Mouse (Mus musculus): ENCODE results near the gene Baz2b. TPM values are rescaled to one million over a fixed set of nuclear protein-coding genes. Genes with fewer than 3 reads are reported as not detected.
"Not testable (repeated sequence)": the region's sequence is repeated elsewhere in the genome, so short reads cannot be mapped to it uniquely, and the experiment has no call there.

Baz2b gene
- total RNA-seq, 1 experiment from 2014 or later, result 143 TPM

DNA sequence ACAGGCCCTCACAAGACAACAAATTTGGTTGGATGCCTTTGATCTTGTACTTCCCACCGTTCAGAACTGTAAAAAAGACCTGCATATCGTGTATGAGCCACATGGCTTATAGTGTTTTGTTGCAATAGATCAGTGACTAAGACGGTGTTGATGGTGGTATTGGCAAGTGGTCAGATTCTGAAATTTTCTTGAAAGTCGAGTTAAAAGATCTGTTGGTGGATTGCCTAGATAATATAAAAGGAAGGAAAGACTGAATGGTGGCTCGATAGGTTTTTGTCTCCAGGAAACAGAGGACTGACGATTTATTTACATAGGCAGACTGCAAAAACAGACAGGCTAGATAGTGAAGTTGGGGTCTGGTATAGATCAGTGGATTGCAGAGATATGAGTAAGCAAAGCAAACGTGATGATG, 70.9 kb downstream of the Baz2b start:
- ATAC-seq (replicated peaks; ENCODE audit: low read depth, poor library complexity, severe bottlenecking), result peak; percentile 40

DNA sequence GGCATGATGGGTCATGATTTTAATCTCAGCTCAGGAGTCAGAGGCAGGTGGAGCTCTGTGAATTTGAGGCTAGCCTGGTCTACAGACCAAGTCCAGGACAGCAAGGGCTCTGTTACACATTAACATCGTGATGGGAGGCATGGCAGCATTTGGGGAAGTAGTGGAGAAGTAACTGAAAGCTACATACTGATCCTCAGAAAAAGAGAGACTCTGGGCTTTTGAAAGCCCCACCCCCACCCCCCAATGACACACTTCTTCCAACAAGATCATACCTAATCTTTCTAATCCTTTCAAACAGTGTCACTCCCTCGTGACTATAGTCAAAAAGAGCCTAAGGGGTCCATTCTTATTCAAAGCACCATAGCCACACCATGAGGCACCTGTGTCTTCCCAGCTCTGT, 73.8 kb downstream of the Baz2b start:
- ATAC-seq (replicated peaks; ENCODE audit: low read depth, poor library complexity, severe bottlenecking), result 0 out of 2 replicates have a peak, but pooled peaks have one; percentile 31

DNA sequence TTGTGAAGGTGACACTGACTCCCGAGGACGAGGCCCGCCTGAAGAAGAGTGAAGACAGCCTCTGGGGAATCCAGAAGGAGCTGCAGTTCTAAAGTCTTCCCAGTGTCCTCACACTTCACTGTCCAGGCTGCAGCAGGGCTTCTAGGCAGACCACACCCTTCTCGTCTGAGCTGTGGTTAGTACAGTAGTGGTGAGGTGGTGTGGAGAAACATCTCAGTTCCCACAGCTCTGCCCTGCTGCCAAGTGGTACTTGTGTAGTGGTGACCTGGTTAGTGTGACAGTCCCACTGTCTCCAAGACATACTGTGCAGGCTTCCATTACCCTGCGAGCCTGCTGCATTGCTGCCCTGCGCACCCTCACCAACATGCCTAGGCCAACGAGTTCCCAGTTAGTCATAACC, 74.7 kb downstream of the Baz2b start:
- ATAC-seq (replicated peaks; ENCODE audit: low read depth, poor library complexity, severe bottlenecking), result not testable (repeated sequence)

DNA sequence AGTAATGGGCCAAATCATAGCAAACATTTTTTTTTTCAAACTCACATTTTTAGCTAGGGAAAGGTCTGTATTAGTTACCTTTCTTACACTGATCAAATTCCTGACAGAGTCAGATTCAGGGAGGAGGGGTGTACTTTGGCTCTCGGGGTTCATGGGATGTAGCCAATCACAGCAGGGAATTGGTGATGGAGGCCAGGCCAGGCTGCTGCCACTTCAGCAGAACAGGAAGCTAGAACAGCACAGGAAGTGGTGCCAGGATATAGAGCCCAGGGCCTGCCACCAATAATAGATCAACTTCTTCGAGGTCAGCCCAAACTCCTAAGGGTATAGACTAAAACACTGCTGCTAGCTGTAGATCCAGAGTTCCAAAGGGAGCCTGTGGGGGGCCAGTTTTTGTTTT, 76.6 kb downstream of the Baz2b start:
- peak; percentile 53 for ATAC-seq (replicated peaks; ENCODE audit: low read depth, poor library complexity, severe bottlenecking)

DNA sequence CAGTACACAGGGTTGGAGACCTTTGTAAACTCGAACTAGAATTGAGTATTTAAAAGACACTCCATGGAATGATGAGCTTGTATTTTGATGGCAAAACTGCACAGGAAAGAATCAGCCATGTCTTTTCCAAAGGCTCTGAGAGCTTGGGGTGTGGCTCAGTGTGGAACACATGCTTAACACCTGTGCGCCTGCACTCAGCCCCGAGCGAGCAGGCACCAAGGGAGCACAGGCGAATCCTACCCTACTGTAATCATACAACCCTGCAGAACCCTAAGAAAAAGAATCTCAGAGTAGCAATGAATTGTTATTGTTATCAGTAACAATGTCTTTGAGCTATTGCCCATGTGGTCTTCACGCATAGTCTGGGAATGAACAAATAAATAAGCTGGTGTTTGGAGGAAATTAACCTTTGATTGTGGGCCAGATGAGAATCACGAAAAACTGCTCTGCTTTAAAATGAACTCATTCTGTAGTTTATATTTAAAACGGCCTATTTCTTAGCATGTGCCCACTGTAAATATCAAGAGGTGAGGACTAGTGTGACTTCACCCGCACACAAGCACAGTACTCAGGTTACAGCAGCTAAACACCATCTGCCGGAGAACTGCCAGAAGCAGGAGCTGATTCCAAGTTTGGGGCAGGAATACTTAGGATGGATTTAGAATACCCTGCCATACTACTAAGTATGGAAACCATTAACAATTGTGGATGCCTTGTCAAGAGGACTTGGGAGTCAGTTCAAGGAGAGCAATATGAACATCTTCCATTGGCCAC, 77.2 kb downstream of the Baz2b start:
- ATAC-seq (replicated peaks; ENCODE audit: low read depth, poor library complexity, severe bottlenecking), result no peak

DNA sequence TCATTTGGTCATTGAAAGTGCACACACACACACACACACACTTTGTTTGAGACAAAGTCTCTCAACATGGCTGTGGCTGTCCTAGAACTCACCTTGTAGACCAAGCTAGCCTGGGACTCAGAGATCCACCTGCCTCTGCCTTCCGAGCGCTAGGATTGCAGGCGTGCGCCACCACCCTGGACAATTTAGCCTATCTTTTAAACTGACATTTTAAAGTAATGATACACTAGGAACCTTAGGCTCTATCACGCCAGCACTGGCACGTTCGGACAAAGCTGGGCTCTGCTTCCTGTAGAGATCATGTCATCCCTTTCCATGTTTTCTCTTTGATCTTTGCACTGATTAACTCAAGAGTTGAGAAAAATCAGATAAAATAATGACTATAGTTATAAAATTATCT, 81.0 kb downstream of the Baz2b start:
- no peak for ATAC-seq (replicated peaks; ENCODE audit: low read depth, poor library complexity, severe bottlenecking)

DNA sequence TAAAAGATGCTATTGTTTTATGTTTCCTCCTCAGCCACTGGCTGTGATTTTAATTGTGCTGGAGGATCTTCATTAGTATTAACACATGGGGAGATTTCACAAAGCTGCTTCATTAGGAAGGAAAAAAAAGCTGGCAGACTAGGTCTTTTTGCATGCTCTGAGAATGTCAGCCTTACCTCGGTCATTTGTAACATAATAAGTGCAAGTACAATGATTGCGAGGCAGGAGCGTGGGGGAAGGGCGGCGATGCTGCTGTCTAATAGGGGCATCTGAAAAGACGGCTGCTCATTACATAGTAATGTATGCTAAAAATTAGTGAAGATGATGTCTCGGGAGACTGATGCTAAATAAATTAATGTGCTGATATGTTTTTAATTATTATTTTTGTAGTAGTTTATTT, 82.8 kb downstream of the Baz2b start:
- ATAC-seq (replicated peaks; ENCODE audit: low read depth, poor library complexity, severe bottlenecking), result no peak

DNA sequence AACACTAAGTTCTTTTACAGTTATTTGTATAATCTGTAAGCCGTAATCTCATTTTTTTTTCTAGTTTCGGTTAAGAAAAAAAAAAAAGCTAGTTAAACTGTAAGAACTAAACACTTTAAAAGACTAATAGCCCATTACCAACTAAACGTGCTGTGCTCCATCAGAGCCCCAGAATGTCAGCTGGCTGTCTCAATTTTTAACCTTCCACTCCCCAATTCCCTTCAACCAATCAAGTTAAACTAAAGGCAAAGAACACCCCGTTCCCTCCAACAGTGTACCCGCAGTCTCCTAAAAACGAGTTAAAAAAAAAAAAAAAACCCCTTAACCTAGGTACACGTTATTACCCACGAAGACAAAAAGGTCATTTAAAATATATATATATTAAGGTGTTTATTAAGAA, 83.3 kb downstream of the Baz2b start:
- ATAC-seq (replicated peaks; ENCODE audit: low read depth, poor library complexity, severe bottlenecking), result no peak

DNA sequence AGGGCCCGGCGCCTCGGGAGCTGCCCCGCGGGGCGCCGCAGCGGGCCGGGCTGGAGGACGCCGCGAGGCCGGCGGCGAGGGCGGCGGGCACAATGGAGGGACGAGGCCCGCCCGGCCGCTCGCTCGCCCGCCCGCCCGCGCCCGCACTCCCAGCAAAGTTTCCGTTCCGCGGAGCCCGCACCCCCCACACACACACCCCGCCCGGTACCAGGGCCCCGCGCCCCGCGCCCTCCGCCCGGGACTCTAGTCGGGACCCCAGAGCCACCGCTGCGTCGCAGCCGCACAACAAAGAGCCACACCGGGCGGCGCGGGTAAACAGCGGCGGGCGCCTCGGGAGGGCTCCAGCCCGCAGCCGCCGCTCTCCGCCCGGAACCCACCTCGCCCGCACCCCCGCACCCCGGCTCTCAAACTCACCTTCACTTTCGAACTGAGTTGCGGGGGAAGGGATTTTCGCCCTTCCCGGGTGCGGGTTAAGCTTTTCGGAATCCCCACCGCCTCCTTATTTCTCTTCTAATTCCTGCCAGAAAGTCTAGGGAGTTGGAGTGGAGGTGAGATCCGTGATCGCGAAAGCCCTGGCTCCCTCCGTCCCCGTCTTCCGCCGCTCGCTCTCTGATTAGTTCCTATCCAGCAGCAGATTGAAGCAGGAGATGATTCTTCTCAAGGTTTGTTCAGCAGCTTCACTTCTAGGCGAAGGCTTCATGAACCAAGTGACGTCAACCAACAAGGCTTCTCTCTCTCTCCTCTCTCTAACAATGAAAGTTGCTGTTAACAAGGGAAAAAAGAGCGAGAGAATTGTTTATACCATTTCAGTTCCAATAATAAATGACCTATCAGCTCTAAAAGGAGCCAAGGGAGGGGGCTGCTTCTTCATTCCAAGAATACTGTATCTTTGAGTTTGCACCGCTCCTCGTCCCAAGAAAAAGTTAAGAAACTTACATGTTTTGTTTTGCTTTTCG, 84.3 kb downstream of the Baz2b start:
- peak; percentile 59 for ATAC-seq (replicated peaks; ENCODE audit: low read depth, poor library complexity, severe bottlenecking)

DNA sequence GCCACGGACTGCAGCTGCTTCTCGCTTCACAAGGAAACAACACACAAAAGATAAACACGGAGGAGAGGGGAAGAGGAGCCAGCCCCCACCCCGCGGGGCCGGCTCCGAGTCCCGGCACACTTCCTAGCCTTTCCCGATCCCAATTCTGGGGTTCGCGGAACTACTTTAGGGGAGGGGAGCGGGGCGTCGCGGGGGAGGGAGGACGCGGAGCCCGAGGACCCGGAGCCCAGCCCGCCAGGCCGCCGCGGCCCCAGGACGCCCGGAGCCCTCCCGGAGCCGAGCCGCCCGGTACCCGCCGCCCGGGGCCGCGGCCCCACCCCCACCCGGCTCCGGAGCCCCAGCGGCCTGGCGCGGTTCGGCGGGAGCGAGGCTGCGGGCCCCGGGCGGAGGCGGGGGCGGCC, 85.0 kb downstream of the Baz2b start:
- ATAC-seq (replicated peaks; ENCODE audit: low read depth, poor library complexity, severe bottlenecking), result peak; percentile 27; the same call in 1 of the 2 replicates

DNA sequence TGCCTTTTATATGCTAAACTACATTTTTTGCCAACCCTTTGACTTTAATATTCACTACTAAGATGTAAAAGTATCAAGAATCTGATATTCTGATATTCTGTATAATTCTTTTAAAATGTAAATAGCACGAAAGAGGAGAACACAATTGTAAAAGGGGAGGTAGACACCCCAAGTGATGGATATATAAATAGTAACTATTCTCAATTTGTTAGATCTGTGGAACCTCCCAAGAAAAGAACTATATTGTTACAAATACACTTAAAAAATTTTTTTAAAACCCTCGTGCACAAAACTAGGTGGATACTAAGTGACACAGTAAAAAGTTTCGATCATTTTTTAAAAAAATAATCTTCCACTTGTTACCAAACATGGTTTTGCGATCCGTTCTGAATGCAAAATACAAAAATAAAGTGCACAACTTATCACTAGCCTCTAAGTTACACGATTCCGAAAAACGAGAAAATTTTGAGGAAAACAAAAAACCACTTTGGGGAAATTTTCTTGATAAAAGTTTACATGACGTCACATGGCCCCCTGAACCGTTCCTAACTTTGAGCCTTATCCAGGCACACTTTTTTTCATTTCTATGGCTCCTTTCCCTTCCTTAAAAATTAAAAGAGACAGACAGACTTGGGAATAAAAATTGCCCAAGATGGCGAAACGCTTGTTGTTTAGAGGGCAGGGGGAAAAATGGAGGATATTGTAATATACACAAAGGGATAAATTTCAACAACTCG, 85.6 kb downstream of the Baz2b start:
- ATAC-seq (replicated peaks; ENCODE audit: low read depth, poor library complexity, severe bottlenecking), result no peak

DNA sequence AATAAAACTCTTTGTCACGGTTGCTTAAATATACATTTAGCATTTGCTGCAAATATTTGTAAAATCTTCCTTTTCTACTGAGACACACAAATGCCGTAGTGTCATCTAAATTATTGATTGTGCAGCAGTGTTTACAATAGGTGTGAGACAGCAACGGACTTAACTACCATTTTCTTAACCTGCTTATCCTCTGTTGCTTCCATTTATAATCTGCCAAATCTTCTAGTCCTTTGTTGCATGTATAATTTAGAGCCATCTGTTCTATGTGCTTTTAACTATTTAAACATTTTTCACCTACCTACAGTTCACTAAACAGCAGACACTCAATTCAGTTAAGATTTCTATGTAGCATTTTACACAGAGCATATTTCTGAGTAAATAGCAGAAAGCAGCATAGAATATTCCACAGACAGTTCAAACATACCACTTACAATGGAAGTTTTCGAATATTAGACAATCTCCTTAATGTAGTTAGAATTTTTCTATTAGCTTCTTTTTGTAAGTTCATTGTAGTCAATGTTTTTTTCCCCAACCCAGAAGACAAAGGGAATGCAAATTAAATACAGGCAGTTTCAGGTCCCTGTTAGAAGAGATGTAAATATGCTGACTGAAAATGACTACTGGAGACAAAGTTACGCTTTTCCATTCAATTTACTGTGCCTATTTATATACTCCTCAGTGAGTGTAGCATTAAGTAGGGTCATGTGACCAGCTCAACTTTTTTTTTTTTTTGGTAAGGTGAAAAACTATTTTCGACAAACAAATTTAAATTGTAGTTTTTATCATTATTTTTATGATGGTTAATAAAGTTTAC, 86.4 kb downstream of the Baz2b start:
- no peak for ATAC-seq (replicated peaks; ENCODE audit: low read depth, poor library complexity, severe bottlenecking)

DNA sequence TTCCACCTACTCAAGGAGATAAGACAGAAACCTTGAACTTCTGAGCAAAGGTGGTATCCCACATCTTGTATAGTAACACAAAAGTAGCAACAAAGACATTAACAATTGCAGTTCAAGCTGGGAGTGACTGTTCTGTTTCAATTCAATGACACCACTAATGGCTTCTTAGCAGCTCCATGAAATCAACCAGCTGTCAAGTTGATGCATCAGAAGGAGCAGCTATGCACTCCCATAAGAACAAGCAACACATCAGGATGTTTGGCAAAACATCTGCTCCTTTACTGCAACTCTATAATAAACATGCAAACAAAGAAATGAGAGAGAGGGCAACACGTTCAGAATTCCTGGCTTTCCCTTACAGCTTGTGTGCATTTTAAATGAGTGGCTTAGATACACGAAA, 87.5 kb downstream of the Baz2b start:
- no peak for ATAC-seq (replicated peaks; ENCODE audit: low read depth, poor library complexity, severe bottlenecking)

DNA sequence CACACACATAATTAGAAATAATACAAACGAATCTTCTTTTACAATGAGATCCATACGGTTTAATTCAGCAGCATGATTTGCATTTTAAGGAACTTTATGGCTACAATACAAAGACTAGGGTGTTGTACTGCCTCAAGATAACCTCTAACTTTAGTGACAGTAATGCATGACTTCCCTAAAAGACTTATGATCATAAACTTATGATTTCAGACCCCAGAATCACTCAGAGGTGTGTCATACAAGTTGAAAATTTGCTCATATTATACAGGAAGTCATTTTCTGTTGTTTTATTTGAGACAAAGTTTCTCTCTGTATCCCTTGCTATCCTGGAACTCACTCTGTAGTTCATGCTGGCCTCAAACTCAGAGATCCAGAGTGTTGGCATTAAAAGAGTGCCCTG, 89.0 kb downstream of the Baz2b start:
- ATAC-seq (replicated peaks; ENCODE audit: low read depth, poor library complexity, severe bottlenecking), result peak; percentile 30

DNA sequence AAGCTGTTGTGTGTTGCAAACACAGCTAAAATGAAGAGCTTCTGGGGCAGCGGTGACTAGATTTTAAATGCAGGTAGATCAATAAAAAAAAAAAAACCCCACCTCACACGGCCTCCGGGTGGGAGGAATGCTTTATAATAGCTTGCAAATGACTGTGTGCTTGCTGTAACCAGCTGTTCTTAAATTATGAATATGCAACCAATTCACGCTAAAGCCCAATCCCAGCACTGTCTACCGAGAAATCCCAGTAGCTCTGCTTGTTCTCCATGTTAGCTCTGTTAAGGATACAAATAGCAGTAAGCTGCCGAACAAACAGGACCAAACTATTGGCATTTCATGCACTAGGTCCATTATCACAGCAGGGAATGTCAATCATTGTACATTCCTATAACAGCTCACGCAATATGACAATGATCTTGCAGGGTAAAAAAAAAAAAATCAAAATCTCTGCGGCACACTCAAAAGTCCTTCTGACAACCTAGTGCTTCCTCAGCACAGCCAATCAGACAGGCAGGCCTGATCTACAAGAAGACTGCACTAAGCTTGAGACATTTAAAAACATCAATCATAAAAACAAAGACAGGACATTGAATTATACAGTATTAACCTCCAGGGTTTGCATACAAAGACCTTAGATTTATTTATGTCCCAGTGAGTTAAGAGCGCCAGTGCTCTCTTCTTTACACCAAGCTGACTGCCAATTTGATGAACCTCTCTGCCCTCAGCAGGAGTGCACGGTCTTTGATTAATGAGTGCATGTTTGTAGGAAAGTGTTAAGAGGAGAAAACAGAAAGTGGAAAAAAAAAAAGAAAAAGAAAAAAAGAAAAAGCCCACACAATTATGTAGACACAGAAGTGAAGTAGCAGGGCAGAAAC, 90.7 kb downstream of the Baz2b start:
- no peak for ATAC-seq (replicated peaks; ENCODE audit: low read depth, poor library complexity, severe bottlenecking)

DNA sequence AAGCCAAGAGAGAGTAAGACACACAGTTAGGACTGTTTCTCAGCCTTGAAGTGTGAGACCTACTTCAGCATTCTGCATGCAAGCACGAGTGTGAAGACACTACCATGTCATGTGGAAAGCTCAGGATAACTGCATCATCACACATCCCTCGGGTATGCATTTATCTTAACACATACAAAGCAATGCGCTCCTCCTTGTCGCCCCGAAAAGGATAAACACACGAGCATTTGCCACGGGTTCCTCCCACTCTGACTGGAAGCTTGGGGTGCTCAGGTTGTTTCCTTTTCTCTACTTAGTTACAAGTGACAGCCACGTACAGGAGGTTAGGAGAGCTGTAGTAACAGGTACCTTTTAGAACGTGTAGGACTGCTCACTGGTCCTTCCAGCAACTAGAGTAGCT, 91.8 kb downstream of the Baz2b start:
- no peak for ATAC-seq (replicated peaks; ENCODE audit: low read depth, poor library complexity, severe bottlenecking)

DNA sequence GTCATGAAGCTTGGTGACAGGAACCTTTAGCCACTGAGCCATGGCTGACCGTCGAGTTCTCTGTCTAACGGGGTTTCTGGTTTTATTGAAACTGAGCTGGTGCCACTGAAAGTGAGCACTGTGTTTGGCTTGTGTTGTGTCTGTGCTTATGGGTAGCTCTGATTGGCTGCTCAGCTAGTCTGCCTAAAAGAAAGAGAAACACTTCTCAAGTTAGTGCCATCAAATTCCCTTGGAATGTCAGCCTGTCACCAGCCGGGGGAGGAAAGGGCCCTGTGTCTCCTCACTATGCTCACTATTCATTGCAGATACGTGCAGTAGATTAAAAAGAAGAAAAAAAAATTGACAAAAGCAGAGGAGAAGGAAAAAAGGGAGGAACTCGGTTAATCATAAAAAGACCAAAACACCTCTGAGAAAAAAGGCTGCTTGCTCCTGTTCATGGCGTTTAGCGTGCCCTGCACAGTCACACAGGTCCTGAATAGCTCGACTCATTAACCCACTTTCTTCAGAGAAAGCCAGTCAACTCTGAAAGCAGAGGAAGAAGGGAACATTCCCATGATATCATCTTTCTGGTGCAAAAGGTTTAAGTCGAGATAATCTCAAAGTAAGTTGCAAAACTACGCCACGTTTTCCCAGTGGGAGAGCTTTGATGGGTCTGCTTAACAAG, 93.6 kb downstream of the Baz2b start:
- ATAC-seq (replicated peaks; ENCODE audit: low read depth, poor library complexity, severe bottlenecking), result no peak

DNA sequence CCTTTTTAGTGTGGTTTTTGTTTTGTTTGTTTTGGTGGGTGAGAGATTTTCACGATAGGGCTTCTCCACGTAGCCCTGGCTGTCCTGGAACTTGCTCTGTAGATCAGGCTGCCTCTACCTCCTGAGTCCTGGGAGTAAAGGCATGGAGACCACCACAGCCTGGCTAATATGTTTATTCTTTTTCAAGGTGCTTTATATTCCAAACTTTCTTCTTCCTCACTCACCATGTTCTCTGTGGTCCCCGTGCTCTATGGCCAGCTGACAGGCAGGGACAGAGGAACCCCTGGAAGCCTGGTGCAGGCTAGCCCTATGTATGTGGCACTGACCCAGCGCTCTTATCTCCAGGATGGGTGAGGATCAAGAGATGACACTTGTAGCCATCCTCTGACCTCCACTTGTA, 94.7 kb downstream of the Baz2b start:
- ATAC-seq (replicated peaks; ENCODE audit: low read depth, poor library complexity, severe bottlenecking), result no peak
